Mouse (Mus musculus) limb, embryonic 14.5 days (tissue): Measurements from ENCODE around the gene Tnfrsf13b. TPM values are rescaled to one million over a fixed set of nuclear protein-coding genes. Genes with fewer than 3 reads are reported as not detected.

Experiments
- ATAC-seq: fragments of 200-750 bp; cut with Nextera tagmentation; 2 replicates; pipeline ENCODE4 v1.8.0; 2017; ENCODE audit warnings: low read depth, moderate number of reproducible peaks, moderate TSS enrichment; ENCODE audit not compliant: low FRiP score
- DNase-seq: peaks from one replicate; pipeline ENCODE4 v3.0.0-alpha.2; 2015; ENCODE audit warnings: low spot score
- H3K27ac ChIP-seq: fragments of 300-500 bp; sonication (generic); replicated peaks from 2 replicates; pipeline ENCODE4 v1.5.1; 2014; ENCODE audit warnings: low read depth, mild to moderate bottlenecking, low read length, moderate library complexity, mixed read lengths
- H3K27me3 ChIP-seq: fragments of 300-500 bp; sonication (generic); 2 replicates; pipeline ENCODE4 v1.6.1; 2014; ENCODE audit warnings: low read length, mixed read lengths; ENCODE audit not compliant: control insufficient read depth, insufficient read depth
- H3K36me3 ChIP-seq: fragments of 300-500 bp; sonication (generic); 2 replicates; pipeline ENCODE4 v1.6.1; 2014; ENCODE audit warnings: mild to moderate bottlenecking, low read length, moderate library complexity, mixed read lengths; ENCODE audit not compliant: control insufficient read depth, insufficient read depth
- H3K4me1 ChIP-seq: fragments of 300-500 bp; sonication (generic); 2 replicates; pipeline ENCODE4 v1.6.1; 2014; ENCODE audit warnings: antibody characterized with exemption, low read length, mixed read lengths; ENCODE audit not compliant: control insufficient read depth, insufficient read depth
- H3K4me2 ChIP-seq: fragments of 300-500 bp; sonication (generic); replicated peaks from 2 replicates; pipeline ENCODE4 v1.6.1; 2014; ENCODE audit warnings: low read depth, mild to moderate bottlenecking, low read length, moderate library complexity; ENCODE audit not compliant: severe bottlenecking
- H3K4me3 ChIP-seq: fragments of 300-500 bp; sonication (generic); replicated peaks from 2 replicates; pipeline ENCODE4 v1.5.1; 2014; ENCODE audit warnings: low read length
- H3K9ac ChIP-seq: fragments of 300-500 bp; sonication (generic); 2 replicates; pipeline ENCODE4 v1.6.1; 2014; ENCODE audit warnings: mild to moderate bottlenecking, low read depth, low read length, moderate library complexity; ENCODE audit not compliant: severe bottlenecking
- H3K9me3 ChIP-seq: fragments of 300-500 bp; sonication (generic); 2 replicates; pipeline ENCODE4 v1.6.1; 2016; ENCODE audit warnings: low read length; ENCODE audit not compliant: control insufficient read depth
- POLR2A ChIP-seq: fragments of 200-500 bp; IDR thresholded peaks from 2 replicates; pipeline ENCODE4 v1.8.0; 2012; ENCODE audit warnings: inconsistent platforms, mild to moderate bottlenecking, moderate library complexity, borderline replicate concordance; ENCODE audit not compliant: insufficient read depth, insufficient read length; ENCODE audit errors: extremely low read depth
- WGBS: fragments of 180-500 bp; shearing (Covaris S2); extraction: QIAGEN DNeasy Blood & Tissue Kit; methylation state at CpG from one replicate; pipeline ENCODE4 v1.1.7; 2014; 5-methylcytosine and 5-hydroxymethylcytosine counted together
- polyA plus RNA-seq, 2 experiments: library from polyadenylated mRNA; depleted of rRNA in 1 of 2; stranded (reverse) in 1 of 2; unstranded in 1 of 2; fragments of >200 nt; fragmentation: Nextera tagmentation in 1 of 2; extraction: Ambion mirVana in 1 of 2; gene quantifications; 2 replicates each; pipeline versions ENCODE4 v1.2.1 to v1.2.3; 2012 to 2014

Tnfrsf13b gene
- polyA plus RNA-seq, 2 experiments = 2.2 to 5.1 TPM

DNA sequence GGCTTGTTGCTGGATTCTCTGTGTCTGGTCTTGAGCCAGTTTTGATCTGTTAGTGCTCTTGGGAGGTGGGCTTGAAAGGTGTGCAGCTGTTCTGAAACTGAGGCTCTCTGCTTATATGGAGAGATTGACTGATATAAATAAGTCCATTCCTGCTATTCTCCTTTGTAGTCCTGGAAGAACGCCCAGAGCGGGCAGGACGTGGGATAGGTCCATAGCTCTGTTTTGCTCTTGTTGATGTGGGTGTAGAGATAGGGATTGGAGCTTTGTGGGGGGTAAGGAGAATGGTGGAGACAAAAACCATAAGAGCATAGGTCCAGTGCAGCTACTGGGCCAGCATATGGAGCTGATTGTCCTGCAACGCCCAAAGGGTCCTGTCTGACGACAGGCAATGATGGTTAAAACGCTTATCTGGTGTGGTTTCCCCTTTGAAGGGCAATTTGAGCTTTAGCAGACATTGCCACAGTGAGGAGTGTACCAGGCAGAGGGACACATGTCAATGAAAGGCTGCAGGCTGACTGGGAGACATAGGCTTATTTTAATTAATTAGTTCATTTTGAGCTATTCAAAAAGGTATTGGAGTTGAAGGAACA, 16.5 kb downstream of the Tnfrsf13b start:
- WGBS = 48% methylated on average over 6 of the region's 6 CpGs
- H3K9me3 ChIP-seq = no peaks in the 10 kb centered on the region
- H3K4me3 ChIP-seq = no peak overlapping the region
- DNase-seq = no peak
- H3K36me3 ChIP-seq = no peaks in the 10 kb centered on the region
- no peak for TF ChIP-seq POLR2A
- no peak overlapping the region for H3K4me2 ChIP-seq
- H3K4me1 ChIP-seq = no peaks in the 10 kb centered on the region; the same call in 1 of the 2 replicates
- H3K27ac ChIP-seq = no peak overlapping the region
- ATAC-seq = no peak
- no peak overlapping the region for H3K9ac ChIP-seq
- H3K27me3 ChIP-seq = peaks cover 4% of the 10 kb centered on the region; the same call in 1 of the 2 replicates

DNA sequence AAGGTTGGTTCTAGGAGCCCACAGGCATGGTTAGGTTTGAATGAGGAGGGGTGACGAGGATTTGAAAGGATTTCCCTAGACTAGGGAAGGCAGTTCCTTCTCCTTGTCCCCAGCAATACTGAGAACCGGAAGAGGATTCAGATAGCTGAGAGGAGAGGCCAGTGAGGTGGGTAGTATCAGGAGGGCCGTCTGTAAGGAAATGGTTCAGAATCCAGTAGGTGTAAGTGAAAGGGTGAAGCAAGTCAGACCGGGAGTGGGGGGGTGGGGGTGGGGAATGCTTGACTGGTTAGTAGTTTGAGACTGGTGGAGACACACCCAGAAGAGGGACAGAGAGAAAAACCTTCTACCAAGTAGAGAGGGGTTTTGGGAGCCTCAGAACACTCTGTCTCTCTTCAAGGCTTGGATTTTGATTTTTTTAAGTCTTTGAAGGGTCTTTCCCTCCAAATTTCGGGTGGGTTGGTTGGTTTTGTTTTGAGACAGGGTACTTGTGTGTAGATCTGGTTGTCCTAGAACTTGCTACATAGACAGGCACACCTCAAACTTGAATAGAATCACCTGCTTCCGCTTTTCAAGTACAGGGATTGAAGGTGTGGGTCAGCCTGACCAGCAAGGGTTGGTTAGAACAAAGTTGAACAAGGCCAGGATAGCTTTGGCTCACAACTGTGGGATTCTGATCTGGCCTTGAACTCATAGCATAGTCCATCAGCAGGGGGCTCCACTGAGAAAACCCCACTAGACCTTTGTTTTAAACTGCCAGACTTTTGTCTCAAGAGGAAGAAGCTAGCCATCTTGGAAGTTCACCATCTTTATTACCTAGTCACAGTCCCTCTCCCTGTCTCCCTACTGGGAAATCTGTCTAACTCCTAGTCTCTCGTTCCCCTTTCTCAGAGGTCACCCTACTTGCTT, 17.3 kb downstream of the Tnfrsf13b start:
- Histone ChIP-seq H3K27ac (no peak overlapping the region), H3K4me1 (no peaks in the 10 kb centered on the region; the same call in 1 of the 2 replicates), H3K27me3 (peaks cover 4% of the 10 kb centered on the region; the same call in 1 of the 2 replicates), H3K9me3 (no peaks in the 10 kb centered on the region), H3K4me2 (no peak overlapping the region), H3K9ac (no peak overlapping the region), H3K4me3 (no peak overlapping the region), H3K36me3 (no peaks in the 10 kb centered on the region)
- 69% methylated on average over 7 of the region's 7 CpGs for WGBS
- ATAC-seq (no peak), DNase-seq (no peak)
- no peak for TF ChIP-seq POLR2A

DNA sequence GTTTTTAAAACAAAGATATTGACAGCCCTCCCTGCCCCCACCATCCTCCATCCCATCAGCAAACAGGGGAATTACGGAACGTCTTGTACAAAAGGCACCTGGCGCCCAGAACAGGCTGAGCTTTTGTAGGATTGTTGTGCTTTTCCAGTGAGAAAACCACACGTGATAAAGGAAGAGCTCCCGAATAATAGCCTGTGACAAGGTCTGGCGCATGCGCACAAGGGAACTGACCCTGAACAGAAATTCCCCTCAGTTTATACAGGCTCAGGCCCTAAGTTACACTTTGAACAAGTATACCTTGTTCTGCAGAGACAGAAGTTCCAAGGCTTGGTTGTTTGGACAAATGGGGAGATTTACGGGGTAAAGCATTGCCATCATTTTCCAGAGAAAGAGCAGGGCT, 19.0 kb downstream of the Tnfrsf13b start:
- ATAC-seq = no peak
- no peak overlapping the region for H3K4me2 ChIP-seq
- H3K4me3 ChIP-seq = no peak overlapping the region
- 74% methylated on average over 8 of the region's 8 CpGs for WGBS
- H3K27me3 ChIP-seq = peaks cover 4% of the 10 kb centered on the region; the same call in 1 of the 2 replicates
- no peak for TF ChIP-seq POLR2A
- no peak overlapping the region for H3K9ac ChIP-seq
- H3K9me3 ChIP-seq = no peaks in the 10 kb centered on the region
- 0 out of 2 replicates have a peak, but pooled peaks cover 4% of the 10 kb centered on the region for H3K36me3 ChIP-seq
- no peak overlapping the region for H3K27ac ChIP-seq
- no peak for DNase-seq
- H3K4me1 ChIP-seq = no peaks in the 10 kb centered on the region; the same call in 1 of the 2 replicates

DNA sequence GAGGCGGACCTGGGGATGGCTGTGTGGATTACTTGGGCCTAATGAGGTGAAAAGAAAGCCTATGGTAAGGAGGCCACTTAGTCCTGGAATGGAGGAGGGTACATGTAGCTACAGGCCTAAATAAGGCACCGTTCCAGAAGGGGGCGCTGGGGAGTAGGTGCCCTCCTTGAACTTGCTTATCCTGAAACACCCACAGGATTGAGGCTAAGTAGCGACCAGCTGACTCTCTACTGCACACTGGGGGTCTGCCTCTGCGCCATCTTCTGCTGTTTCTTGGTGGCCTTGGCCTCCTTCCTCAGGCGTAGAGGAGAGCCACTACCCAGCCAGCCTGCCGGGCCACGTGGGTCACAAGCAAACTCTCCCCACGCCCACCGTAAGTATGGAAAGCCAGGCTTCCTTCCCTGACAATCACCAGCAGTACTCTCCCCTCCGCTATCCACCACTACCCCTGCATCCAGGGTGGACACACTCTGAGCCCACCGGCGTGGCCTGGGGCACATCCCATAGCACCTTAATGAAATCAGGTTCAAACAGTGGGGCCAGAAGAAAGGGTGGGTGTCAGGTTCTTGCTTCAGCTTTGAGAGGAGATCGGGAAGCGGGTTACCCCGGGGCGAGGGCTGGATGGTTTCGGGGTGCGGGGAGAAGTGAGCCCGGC, 20.2 kb downstream of the Tnfrsf13b start:
- 19% methylated on average over 19 of the region's 20 CpGs for WGBS
- peak overlapping the region; percentile 35 for H3K4me3 ChIP-seq
- no peaks in the 10 kb centered on the region for H3K9me3 ChIP-seq
- ATAC-seq (no peak), DNase-seq (peak; percentile 38)
- H3K27ac ChIP-seq = no peak overlapping the region
- H3K27me3 ChIP-seq = peaks cover 4% of the 10 kb centered on the region; the same call in 1 of the 2 replicates
- no peak for TF ChIP-seq POLR2A
- 0 out of 2 replicates have a peak, but pooled peaks cover 5% of the 10 kb centered on the region for H3K36me3 ChIP-seq
- H3K4me1 ChIP-seq = no peaks in the 10 kb centered on the region; the same call in 1 of the 2 replicates
- peak overlapping the region; percentile 53 for H3K9ac ChIP-seq
- H3K4me2 ChIP-seq = peak overlapping the region; percentile 59

DNA sequence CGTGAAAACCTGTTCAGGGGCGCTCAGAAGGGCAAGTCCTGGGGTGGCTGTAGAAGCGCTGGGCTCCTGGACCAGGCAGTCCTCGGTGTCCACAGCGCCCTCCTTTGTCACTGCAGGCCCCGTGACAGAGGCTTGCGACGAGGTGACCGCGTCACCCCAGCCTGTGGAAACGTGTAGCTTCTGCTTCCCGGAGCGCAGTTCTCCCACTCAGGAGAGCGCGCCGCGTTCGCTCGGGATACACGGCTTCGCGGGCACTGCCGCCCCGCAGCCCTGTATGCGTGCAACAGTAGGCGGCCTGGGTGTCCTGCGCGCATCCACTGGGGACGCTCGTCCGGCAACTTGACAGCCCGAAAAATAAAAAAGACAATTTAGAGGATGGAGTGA, 20.7 kb downstream of the Tnfrsf13b start:
- Histone ChIP-seq H3K9ac (peak overlapping the region; percentile 53), H3K4me2 (peak overlapping the region; percentile 59), H3K9me3 (no peaks in the 10 kb centered on the region), H3K27ac (no peak overlapping the region), H3K4me1 (no peaks in the 10 kb centered on the region; the same call in 1 of the 2 replicates), H3K27me3 (peaks cover 4% of the 10 kb centered on the region; the same call in 1 of the 2 replicates), H3K4me3 (peak overlapping the region; percentile 35), H3K36me3 (peaks cover 10% of the 10 kb centered on the region)
- WGBS = 4% methylated on average over 31 of the region's 32 CpGs
- TF ChIP-seq POLR2A = no peak
- no peak for ATAC-seq
- no peak for DNase-seq
